8 mouse cellular contexts compared by ENCODE assay signal in genomic region chr7:125552851-125553555, GRCm38 (mm10). TPM values are rescaled to one million over a fixed set of nuclear protein-coding genes. Genes with fewer than 3 reads are reported as not detected.
DNase-seq lines count a peak whose midpoint lies in the region; ATAC-seq and TF ChIP-seq lines count a peak whose summit lies in the region.

No protein-coding gene starts in this region.

- 72% methylated on average over 11 of the region's 11 CpGs for WGBS in heart, embryonic 10.5 days
- WGBS in heart, embryonic 16.5 days = 73% methylated on average over 11 of the region's 11 CpGs
- WGBS in macrophage (ENCODE audit: missing documents) = 17% methylated on average over 11 of the region's 11 CpGs

- peak overlapping the region; percentile 78 for H3K4me3 ChIP-seq in heart, embryonic 10.5 days
- H3K4me3 ChIP-seq in MEL (ENCODE audit: control insufficient read depth in 1 of 2, insufficient read depth in 1 of 2, low read depth in 2 of 2, low read length in 2 of 2) (peak overlapping the region; percentile 68 to 73), macrophage (ENCODE audit: inconsistent target) (peak overlapping the region; percentile 91)
- H3K4me3 ChIP-seq in heart, embryonic 16.5 days (ENCODE audit: low read length) = peak overlapping the region; percentile 78

- no peak for ATAC-seq in heart, embryonic 16.5 days (replicated peaks; ENCODE audit: extremely low read depth, insufficient read depth, low FRiP score)

- peak overlapping the region; percentile 99 for H3K4me2 ChIP-seq in heart, embryonic 16.5 days (ENCODE audit: low read depth, low read length)

- no peak for TF ChIP-seq RAD21 in MEL (IDR thresholded peaks at IDR 0.05; ENCODE audit: low read depth, low read length)

- no peaks in the 10 kb centered on the region for H3K36me3 ChIP-seq in heart, embryonic 10.5 days
- peaks cover 0 to 12% of the 10 kb centered on the region in 2 experiments; a peak in 2 of 4 replicates for H3K36me3 ChIP-seq in MEL (ENCODE audit: control insufficient read depth in 1 of 2, insufficient read depth in 2 of 2, low read length in 2 of 2)
- H3K36me3 ChIP-seq in heart, embryonic 16.5 days (ENCODE audit: control insufficient read depth, insufficient read depth) = no peaks in the 10 kb centered on the region
- no peaks in the 10 kb centered on the region for H3K36me3 ChIP-seq in macrophage (ENCODE audit: inconsistent target)

- no peak for TF ChIP-seq CTCF in MEL (IDR thresholded peaks at IDR 0.05 in 2 of 3, conservative IDR thresholded peaks at IDR 0.05 in 1 of 3; ENCODE audit: control insufficient read depth in 1 of 3, insufficient read depth in 1 of 3, low read depth in 2 of 3, low read length in 3 of 3, poor library complexity in 1 of 3, severe bottlenecking in 1 of 3)

- peaks cover 32% of the 10 kb centered on the region for H3K4me1 ChIP-seq in heart, embryonic 10.5 days
- H3K4me1 ChIP-seq in MEL (ENCODE audit: control insufficient read depth in 1 of 2, insufficient read depth in 2 of 2, low read length in 2 of 2) = peaks cover 5 to 38% of the 10 kb centered on the region in 2 experiments
- H3K4me1 ChIP-seq in heart, embryonic 16.5 days (ENCODE audit: control insufficient read depth, insufficient read depth, low read length) = peaks cover 43% of the 10 kb centered on the region

- TF ChIP-seq EP300 in MEL (IDR thresholded peaks at IDR 0.05; ENCODE audit: low read depth in 1 of 2, low read length in 2 of 2) = no peak

- H3K79me2 ChIP-seq in MEL (ENCODE audit: control insufficient read depth, insufficient read depth, low read length, poor library complexity) (no peaks in the 10 kb centered on the region), macrophage (ENCODE audit: inconsistent target) (peaks cover 58% of the 10 kb centered on the region)

- no peak for DNase-seq in heart, embryonic 10.5 days (ENCODE audit: low spot score)
- no peak for DNase-seq in heart, adult 18-20 months
- no peak for DNase-seq in MEL (ENCODE audit: low read depth, low spot score)
- no peak for DNase-seq in left cerebral cortex, adult 8-10 months (ENCODE audit: low spot score in 2 of 2)
- DNase-seq in spleen, postnatal 14 days (ENCODE audit: low spot score in 2 of 2) = no peak
- no peak for DNase-seq in right cerebral cortex, postnatal 14 days

- peak overlapping the region; percentile 87; the same call in 1 of the 2 replicates for H3K27ac ChIP-seq in heart, embryonic 10.5 days
- H3K27ac ChIP-seq in MEL (ENCODE audit: control insufficient read depth, low read depth, low read length) = no peak overlapping the region
- no peak overlapping the region for H3K27ac ChIP-seq in heart, embryonic 16.5 days (ENCODE audit: low read length)
- H3K27ac ChIP-seq in macrophage = peak overlapping the region; percentile 96

- peaks cover 36% of the 10 kb centered on the region for H3K27me3 ChIP-seq in heart, embryonic 10.5 days (ENCODE audit: insufficient read depth, poor library complexity, severe bottlenecking)
- H3K27me3 ChIP-seq in MEL (ENCODE audit: control insufficient read depth in 1 of 2, insufficient read depth in 2 of 2, low read length in 2 of 2) = no peaks in the 10 kb centered on the region
- H3K27me3 ChIP-seq in heart, embryonic 16.5 days (ENCODE audit: control insufficient read depth, insufficient read depth, low read length) = no peaks in the 10 kb centered on the region

- H3K9me3 ChIP-seq in heart, embryonic 10.5 days = no peaks in the 10 kb centered on the region
- H3K9me3 ChIP-seq in MEL (replicated peaks; ENCODE audit: insufficient read depth, low read length) = no peaks in the 10 kb centered on the region
- no peaks in the 10 kb centered on the region for H3K9me3 ChIP-seq in heart, embryonic 16.5 days (replicated peaks; ENCODE audit: control insufficient read depth, low read length)

- peak overlapping the region; percentile 73 for H3K9ac ChIP-seq in MEL (ENCODE audit: control insufficient read depth, low read depth, low read length, poor library complexity, severe bottlenecking)
- H3K9ac ChIP-seq in heart, embryonic 16.5 days (ENCODE audit: low read length) = peak overlapping the region; percentile 88

- no peak for TF ChIP-seq POLR2A in MEL (IDR thresholded peaks at IDR 0.05; ENCODE audit: control insufficient read depth in 1 of 2, insufficient read depth in 1 of 2, low read depth in 1 of 2, low read length in 2 of 2, poor library complexity in 1 of 2)

TF ChIP-seq in MEL, 35 proteins besides CTCF, POLR2A, EP300 and RAD21:
- TF ChIP-seq MYB (IDR thresholded peaks at IDR 0.05; ENCODE audit: low read depth, low read length) (no peak), POLR2AphosphoS2 (IDR thresholded peaks at IDR 0.05; ENCODE audit: low read length) (no peak), KAT2A (conservative IDR thresholded peaks at IDR 0.05; ENCODE audit: low read depth, low read length) (no peak), E2F4 (IDR thresholded peaks at IDR 0.05; ENCODE audit: borderline replicate concordance, low read depth, low read length) (no peak), TAL1 (IDR thresholded peaks at IDR 0.05; ENCODE audit: low read length) (no peak), CHD1 (IDR thresholded peaks at IDR 0.05; ENCODE audit: low read depth, low read length) (no peak), BHLHE40 (IDR thresholded peaks at IDR 0.05; ENCODE audit: borderline replicate concordance, low read depth, low read length) (no peak), TCF12 (IDR thresholded peaks at IDR 0.05; ENCODE audit: low read depth, low read length) (no peak), ZMIZ1 (IDR thresholded peaks at IDR 0.05; ENCODE audit: low read depth, low read length) (no peak), POLR2AphosphoS5 (IDR thresholded peaks at IDR 0.05; ENCODE audit: borderline replicate concordance, low read depth, low read length) (no peak), SMC3 (IDR thresholded peaks at IDR 0.05; ENCODE audit: low read depth, low read length) (no peak)

RNA-seq across cellular contexts. Expression of gene Il4ra, which starts 1.1 kb away (rescaled TPM):
- 2.2 and 3.4 TPM in 2 replicates for polyA plus RNA-seq in heart, embryonic 10.5 days (2016; fragmentation: Nextera tagmentation; extraction: Ambion mirVana)
- total RNA-seq in heart, adult 18-20 months (2021) = 10 to 100 TPM; 17.0 to 23.6 TPM
- 2.9 and 3.6 TPM in 2 replicates for total RNA-seq in MEL (2012; rRNA removed)
- polyA plus RNA-seq in MEL (2012; ENCODE audit: insufficient read depth in 1 of 2, insufficient read length in 2 of 2, low read depth in 1 of 2, low replicate concordance in 2 of 2, missing spikeins in 1 of 2) = 1 to 10 TPM in 1 of 2 experiments, not detected in 1; 5.0 TPM
- 6.7 and 7.3 TPM in 2 replicates for polyA plus RNA-seq in heart, embryonic 16.5 days (2015; fragmentation: Nextera tagmentation; extraction: Ambion mirVana)
- total RNA-seq in macrophage (2018; cell fraction: chromatin; rRNA removed) = 1,000 to 10,000 TPM in 1 of 26 experiments, 100 to 1,000 TPM in 25; 132 to 1,109 (median 198) TPM
- total RNA-seq in macrophage (2018; cell fraction: cytosol; rRNA removed) = 100 to 1,000 TPM in 14 of 26 experiments, 10 to 100 TPM in 12; 66.1 to 266 (median 101) TPM
- total RNA-seq in macrophage (2018; cell fraction: nucleus; rRNA removed) = 1,000 to 10,000 TPM in 1 of 26 experiments, 100 to 1,000 TPM in 25; 132 to 1,059 (median 192) TPM
- 95.1 to 123 TPM (median 99.7 TPM) in 3 replicates for polyA plus RNA-seq in macrophage (2018)
- 10 to 100 TPM in 1 of 4 experiments, 1 to 10 TPM in 3; 5.2 to 10.1 (median 8.0) TPM for total RNA-seq in left cerebral cortex, adult 8-10 months (2022)

RNA-seq across cellular contexts. Expression of gene Il21r, which starts 50.2 kb away (rescaled TPM):
- 0.07 and 0.11 TPM in 2 replicates for polyA plus RNA-seq in heart, embryonic 10.5 days (2016; fragmentation: Nextera tagmentation; extraction: Ambion mirVana)
- 1 to 10 TPM in 1 of 2 experiments, under 1 TPM in 1; 0.47 to 2.9 TPM for total RNA-seq in heart, adult 18-20 months (2021)
- not detected in 2 replicates for total RNA-seq in MEL (2012; rRNA removed)
- polyA plus RNA-seq in MEL (2012; ENCODE audit: insufficient read depth in 1 of 2, insufficient read length in 2 of 2, low read depth in 1 of 2, low replicate concordance in 2 of 2, missing spikeins in 1 of 2) = under 1 TPM in 1 of 2 experiments, not detected in 1; 0.06 TPM
- polyA plus RNA-seq in heart, embryonic 16.5 days (2015; fragmentation: Nextera tagmentation; extraction: Ambion mirVana) = 0.61 and 3.2 TPM in 2 replicates
- total RNA-seq in macrophage (2018; cell fraction: chromatin; rRNA removed) = 100 to 1,000 TPM in 1 of 26 experiments, 10 to 100 TPM in 18, 1 to 10 TPM in 7; 2.1 to 103 (median 34.8) TPM
- total RNA-seq in macrophage (2018; cell fraction: cytosol; rRNA removed) = 10 to 100 TPM; 11.9 to 91.3 (median 35.2) TPM
- total RNA-seq in macrophage (2018; cell fraction: nucleus; rRNA removed) = 100 to 1,000 TPM in 7 of 26 experiments, 10 to 100 TPM in 19; 11.6 to 141 (median 56.9) TPM
- polyA plus RNA-seq in macrophage (2018) = 34.1 to 93.4 TPM (median 46.8 TPM) in 3 replicates
- 1 to 10 TPM; 1.3 to 2.9 (median 2.1) TPM for total RNA-seq in left cerebral cortex, adult 8-10 months (2022)

Comparison
In these comparisons a context has a peak if more than half of its experiments do, and no peak if none do; other contexts are left out.
1. H3K27ac ChIP-seq: peak in heart, embryonic 10.5 days (single experiment) and macrophage (single experiment); none in MEL (single experiment) and heart, embryonic 16.5 days (single experiment).
2. RNA of gene Il4ra, which starts 1.1 kb away (polyA plus RNA-seq): 95.1 to 123 TPM in macrophage; 6.7 to 7.3 TPM in heart, embryonic 16.5 days, 5.0 TPM in MEL and 2.2 to 3.4 TPM in heart, embryonic 10.5 days; every median in the first group is over 10 times any median in the second.
3. Peak in every context shown above with its lines, with median percentiles within 50 percentile points of each other: H3K4me3 ChIP-seq.